Mouse (Mus musculus) retina, embryonic 14.5 days (tissue): ENCODE measurements around the gene Eif4enif1.

ENCODE experiments used
- DNase-seq: peaks from one replicate; pipeline ENCODE4 v3.0.0-alpha.2; 2015; ENCODE audit warnings: low spot score

Eif4enif1 gene

DNA sequence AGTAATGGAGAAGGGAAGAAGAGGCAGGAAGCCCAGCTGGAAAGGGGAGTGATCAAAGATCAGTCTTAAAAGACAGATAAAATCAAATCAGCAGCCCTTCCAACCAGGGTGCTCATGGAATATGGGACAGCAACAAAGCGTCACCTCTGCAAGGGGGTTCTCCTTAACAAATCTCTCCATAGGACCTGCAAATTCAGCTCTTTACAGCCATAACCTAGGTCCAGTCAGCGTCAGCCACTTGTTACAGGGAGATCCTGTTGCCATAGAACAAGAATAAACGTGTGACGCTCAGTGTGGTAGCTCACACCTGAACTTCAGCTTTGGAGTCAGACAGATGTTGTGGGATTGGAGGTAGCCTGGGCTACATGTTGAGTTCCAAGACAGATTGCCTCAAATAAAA lies 67.0 kb downstream of the Eif4enif1 start:
- no peak for DNase-seq

DNA sequence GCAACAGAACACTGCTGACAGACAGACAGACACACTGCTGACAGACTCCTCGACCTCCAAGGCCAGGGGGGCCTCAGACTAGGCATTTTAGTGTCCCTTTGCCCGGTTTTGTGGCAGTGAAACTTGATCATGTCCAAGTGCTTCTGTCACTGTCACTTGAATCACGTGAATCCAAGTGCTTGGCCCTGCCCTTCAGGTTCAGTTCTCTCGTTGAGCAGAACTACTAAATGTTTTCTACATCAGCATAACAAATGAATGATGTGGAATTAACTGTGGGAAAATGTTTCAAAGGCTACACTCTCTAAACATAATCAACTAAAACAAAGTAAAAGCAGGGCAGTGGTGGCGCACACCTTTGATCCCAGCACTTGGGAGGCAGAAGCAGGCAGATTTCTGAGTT lies 76.2 kb downstream of the Eif4enif1 start:
- DNase-seq, result no peak

GRCm38 (mm10) chr11:3279729-3280128 lies 77.5 kb downstream of the Eif4enif1 start:
- no peak for DNase-seq

GRCm38 (mm10) chr11:3282887-3283286 lies 80.7 kb downstream of the Eif4enif1 start:
- no peak for DNase-seq

DNA sequence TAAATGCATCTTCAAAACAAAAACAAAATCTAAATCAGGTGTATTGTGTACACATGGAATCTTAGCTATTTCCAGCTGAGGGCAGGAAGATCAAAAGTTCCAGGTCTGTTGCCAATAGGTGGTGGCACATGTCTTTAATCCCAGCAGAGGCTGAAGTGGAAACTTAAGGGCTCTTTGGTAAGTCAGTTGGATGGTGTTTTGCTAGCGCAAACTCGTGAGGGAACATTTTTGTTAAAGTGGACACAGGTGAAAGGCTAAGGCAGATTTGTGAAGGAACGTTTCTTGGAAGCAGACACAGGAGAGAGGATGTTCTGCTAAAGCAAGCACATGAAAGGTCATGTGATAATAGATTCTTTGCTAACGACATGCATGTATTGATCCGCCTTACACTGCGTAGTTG lies 81.5 kb downstream of the Eif4enif1 start:
- no peak for DNase-seq

- DNase-seq, result no peak
These were observed 83.7 kb downstream of the Eif4enif1 start for GRCm38 (mm10) chr11:3285940-3286339.

DNA sequence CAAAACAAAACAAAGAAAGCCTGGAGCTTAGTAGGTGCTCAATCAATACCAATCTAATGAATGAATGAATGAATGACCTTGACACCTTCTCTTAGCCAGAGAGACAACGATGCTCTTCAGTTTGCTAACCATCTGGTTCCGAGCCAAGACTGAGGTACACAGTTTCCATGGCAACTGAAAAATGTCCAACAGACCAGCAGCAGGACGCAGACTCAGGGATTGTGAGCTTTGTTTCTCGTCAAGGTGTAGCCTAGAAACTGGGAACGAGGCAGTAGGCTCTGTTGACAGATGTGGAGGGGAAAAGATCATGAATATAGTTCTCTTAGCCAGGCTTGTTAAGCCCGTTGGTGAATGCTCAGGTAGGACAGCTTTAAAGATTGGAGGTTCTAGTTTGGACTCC lies 84.9 kb downstream of the Eif4enif1 start:
- no peak for DNase-seq

GRCm38 (mm10) chr11:3287921-3288320 lies 85.7 kb downstream of the Eif4enif1 start:
- DNase-seq, result no peak

- peak; percentile 75 for DNase-seq
These were observed 86.5 kb downstream of the Eif4enif1 start, which contains the start of gene Patz1 for GRCm38 (mm10) chr11:3288521-3289301. Patz1 (plus strand) TSS chr11:3288874.

DNA sequence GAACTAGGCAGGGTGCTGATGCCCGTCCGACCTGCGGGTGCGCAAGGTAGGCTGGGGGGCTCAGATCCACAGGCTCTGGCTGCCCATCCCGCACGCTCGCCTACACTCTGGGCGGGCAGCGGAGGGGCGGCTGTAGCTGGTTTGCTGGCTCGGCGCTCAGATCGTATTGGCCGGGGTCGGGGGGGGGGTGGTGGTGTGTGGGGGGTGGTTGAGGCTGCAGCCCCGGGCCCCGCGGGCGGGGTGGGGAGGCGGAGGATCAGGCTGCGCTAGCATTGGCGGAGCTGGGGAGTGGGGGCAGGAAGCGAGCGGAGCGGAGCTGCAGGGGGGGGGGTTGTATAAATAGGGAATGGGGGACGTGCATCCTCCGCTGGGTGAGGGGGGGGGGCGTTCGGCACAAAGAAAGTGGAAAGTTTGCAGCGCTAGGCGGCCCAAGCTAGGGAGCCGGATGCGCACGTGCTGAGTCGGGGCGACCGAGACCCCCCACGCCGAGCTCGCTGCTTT lies 87.2 kb downstream of the Eif4enif1 start:
- DNase-seq, result peak; percentile 89

DNA sequence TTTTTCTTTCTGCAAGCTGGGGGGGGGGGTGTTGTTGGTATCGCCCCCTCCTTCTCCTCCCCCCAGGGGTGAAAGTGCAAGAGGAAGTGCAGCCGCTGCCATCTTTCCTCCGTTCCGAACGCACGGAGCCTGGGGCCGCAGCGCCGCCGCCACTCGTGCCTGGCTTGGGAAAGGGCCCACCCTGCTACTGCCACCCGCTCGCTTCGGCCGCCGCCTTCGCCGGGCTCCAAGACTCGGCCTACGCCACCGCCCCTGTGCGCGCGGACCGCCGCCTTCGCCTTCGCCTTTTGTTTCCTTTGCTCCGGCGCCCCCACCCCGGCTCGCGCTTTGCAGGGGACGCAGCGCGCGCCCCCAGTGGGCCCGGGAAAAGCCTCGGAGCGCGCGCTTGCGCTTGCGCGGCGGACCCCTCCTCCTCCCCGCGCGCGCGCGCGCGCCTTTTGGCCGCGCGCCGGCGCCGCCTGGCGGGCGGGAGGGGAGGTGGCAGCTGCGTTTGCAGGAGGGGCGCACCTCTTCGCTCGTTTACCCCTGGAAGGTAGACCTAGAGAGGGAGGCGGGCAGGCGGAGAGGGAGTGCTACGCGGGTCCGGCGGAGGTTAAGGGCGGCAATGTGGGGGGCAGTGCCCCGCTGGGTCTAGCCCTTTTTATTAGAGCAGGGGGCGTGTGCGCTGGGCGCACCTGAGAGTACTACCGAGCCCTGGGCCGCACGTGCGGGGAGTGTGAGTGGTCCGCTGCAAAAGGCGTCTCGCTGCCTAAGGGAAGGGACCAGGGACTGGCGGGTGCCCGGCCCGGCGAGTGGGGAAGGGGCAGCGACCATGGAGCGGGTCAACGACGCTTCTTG lies 87.8 kb downstream of the Eif4enif1 start:
- peak; percentile 87 for DNase-seq

DNA sequence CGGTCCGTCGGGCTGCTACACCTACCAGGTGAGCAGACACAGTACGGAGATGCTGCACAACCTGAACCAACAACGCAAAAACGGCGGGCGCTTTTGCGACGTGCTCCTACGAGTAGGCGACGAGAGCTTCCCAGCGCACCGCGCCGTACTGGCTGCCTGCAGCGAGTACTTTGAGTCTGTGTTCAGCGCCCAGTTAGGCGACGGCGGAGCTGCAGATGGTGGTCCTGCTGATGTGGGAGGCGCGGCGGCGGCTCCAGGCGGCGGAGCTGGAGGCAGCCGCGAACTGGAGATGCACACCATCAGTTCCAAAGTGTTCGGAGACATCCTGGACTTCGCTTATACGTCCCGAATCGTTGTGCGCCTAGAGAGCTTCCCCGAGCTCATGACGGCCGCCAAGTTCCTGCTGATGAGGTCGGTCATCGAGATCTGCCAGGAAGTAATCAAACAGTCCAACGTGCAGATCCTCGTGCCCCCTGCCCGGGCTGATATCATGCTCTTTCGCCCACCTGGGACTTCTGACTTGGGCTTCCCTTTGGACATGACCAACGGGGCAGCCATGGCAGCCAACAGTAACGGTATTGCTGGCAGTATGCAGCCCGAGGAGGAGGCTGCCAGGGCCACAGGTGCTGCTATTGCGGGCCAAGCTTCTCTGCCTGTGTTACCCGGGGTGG lies 88.6 kb downstream of the Eif4enif1 start:
- DNase-seq, result peak; percentile 51

DNA sequence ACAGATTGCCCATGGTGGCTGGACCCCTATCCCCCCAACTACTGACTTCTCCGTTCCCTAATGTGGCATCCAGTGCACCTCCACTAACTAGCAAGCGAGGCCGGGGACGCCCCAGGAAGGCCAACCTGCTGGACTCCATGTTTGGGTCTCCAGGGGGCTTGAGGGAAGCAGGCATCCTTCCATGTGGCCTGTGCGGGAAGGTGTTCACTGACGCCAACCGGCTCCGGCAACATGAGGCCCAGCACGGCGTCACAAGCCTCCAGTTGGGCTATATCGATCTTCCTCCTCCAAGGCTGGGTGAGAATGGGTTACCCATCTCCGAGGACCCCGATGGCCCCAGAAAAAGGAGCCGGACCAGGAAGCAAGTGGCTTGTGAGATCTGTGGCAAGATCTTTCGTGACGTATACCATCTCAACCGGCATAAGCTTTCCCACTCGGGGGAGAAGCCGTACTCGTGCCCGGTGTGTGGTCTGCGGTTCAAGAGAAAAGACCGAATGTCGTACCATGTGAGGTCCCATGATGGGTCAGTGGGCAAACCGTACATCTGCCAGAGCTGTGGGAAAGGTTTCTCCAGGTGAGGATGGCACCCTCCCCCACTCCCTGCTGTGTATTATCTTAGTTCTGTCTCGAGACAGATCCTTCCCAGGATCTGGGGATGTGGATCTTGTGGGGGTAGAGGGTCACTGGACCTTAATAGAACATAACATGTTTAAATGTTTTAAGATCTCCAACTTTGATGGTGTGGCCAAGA lies 89.3 kb downstream of the Eif4enif1 start:
- DNase-seq, result no peak

DNA sequence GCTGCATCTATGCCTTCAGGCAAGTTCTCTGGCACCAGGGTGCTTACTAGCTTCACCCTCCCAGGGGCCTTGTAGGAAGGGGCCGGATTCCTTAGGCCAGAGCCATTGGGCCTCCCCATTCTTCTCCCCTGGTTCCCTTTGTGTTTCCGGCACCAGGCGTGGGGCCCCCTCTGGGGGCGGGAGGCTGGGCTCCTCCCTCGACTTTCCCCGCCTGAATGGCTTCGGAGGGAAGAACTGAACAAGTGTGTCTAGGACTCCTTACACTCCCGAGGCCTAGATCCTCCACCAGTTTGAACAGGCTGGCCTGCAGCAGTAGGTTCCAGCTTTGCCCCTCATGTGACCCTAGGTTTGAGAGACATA lies 89.8 kb downstream of the Eif4enif1 start:
- DNase-seq, result peak; percentile 82

GRCm38 (mm10) chr11:3292711-3293249 lies 90.6 kb downstream of the Eif4enif1 start:
- peak; percentile 93 for DNase-seq

- DNase-seq, result no peak
These were observed 91.2 kb downstream of the Eif4enif1 start for GRCm38 (mm10) chr11:3293361-3293760.
